Mouse (Mus musculus): ENCODE data around the gene Mus81. TPM values are rescaled to one million over a fixed set of nuclear protein-coding genes. Genes with fewer than 3 reads are reported as not detected.

Mus81 gene
- total RNA-seq, 2 experiments from 2014 or later, result 11.4 to 40.6 TPM

DNA sequence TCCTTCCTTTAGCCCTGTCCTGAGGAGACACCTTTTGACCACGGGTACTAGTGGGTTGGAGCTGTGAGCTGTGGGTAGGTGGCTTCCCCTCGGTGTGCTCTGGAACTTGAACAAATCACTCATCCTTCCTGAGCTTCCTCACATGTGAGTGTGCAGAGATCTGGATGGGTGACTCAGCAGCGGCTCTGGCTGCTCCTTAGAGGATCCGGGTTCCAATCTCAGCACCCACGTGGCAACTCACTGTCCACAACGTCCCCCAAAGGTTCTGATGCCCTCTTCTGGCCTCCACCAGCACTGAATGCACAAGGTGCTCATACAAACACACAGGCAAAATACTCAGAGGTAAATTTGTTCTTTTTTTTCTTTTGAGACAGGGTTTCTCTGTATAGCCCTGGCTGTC is 36.4 kb downstream of the Mus81 start:
- ATAC-seq (replicated peaks; ENCODE audit: low FRiP score, low TSS enrichment, poor library complexity, severe bottlenecking), result no peak

DNA sequence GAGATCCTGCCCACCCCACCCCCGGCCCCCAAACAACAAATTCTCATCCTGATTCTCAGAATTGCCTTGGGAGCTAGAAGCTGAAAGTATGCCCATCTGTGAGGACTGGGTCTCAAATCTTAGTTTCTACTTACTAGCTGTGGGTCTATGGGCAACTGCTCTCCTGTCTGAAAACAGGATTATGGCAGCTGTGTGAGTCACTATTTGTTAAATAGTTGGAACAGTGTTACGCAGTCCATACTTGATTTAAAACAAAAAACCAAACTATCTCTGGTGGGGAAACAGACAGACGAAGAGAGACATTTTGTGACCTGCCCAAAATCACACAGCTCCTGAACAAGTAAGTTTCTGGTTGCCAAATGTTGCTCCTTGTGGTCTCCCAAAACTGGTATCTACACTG is 38.5 kb downstream of the Mus81 start:
- no peak for ATAC-seq (replicated peaks; ENCODE audit: low FRiP score, low TSS enrichment, poor library complexity, severe bottlenecking)

DNA sequence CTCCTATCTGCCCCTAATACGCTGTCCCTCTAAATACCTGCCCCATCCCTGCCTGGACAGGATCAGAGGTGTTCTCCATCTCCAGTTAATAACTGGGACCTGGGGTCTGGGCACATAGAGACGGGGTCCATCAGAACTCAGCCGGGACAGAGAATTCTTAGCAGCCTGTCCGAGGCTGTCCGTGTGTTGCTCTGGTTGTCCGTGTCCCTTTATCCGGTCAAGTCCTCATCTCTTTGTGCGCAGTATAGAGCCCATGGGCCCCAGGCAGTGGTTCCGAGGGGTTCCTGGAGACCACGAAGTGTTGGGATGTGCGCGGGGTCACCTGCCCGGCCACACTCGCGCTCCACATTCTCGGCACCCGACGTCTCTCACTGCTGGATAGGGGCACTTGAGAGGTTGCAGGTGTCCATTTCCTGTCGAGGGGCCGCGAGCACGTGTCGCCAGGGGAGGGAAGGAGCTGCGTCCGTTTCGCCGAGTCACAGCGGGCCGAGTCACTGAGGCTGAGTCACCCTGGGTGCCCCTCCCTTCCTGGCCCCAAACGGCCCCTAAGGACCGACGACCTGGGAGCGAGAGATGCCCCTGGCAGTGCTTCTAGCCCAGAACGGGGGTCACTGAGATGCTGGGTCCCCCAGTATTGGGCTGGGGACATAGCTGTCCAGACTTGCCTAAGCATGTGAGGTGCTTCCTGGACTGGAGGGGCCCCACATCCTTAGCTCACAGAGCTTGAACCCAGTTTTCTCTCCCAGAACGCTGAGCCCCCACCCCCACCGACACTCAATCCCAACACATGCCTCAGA is 39.6 kb downstream of the Mus81 start:
- ATAC-seq (replicated peaks; ENCODE audit: low FRiP score, low TSS enrichment, poor library complexity, severe bottlenecking), result peak; percentile 49

DNA sequence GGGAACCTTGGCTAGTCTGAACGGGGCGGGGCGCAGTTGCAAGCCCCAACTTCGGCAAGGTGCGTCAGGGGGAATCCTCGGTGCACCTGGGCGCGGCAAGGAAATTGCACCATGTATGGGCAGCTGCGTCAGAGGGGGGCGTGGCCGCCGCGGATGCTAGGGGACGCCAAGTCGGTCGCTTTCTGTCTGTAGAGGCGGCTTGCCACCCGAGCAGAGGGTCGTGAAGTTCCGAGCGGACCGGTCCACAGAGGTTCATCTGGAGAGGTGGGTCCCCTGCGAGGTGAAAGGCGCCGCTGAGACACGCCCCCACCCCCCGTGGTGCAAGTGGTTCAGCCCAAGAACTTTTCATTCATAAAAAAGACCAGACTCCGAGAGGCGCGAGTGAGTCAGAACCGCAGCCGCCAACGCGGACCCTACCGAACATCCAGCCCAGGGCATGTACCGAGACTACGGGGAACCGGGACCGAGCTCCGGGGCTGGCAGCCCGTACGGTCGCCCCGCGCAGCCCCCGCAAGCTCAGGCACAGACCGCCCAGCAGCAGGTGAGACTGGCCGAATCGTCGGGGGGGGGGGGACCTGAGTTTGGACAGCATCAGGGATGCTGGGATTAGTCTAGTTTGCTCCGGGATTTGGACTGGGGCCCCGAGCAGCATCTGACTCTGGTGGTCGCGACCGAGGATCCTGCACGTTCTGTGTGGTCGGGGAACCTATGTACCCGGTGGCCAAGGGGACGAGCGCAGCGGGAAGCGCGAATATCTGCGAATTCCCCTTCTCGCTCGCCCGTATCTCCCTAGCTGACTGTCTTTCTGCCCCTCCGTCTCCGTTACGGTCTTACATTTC is 40.5 kb downstream of the Mus81 start, which contains the start of gene Fosl1:
Fosl1 (plus strand) TSS at position 33 of the 839 bp plus-strand sequence.
- ATAC-seq (replicated peaks; ENCODE audit: low FRiP score, low TSS enrichment, poor library complexity, severe bottlenecking), result peak; percentile 71

DNA sequence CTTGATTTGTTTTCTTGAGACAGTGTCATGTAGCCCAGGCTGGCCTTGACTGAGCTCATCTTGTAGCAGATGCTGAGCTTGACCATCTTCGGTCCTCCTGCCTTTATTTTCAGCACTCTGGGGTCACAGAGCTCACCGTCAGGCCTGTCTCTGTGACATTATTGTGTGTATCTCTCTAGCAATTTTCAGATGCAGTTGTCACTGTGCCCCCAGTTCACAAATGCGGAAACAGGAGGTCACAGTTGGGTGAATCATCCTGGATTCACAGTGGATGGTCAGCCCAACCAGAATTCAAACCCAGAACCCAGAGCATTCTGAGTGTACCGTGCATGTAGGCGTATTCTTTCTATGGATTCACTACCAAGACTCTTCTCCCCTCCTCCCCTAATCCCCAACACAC is 42.5 kb downstream of the Mus81 start:
- no peak for ATAC-seq (replicated peaks; ENCODE audit: low FRiP score, low TSS enrichment, poor library complexity, severe bottlenecking)

DNA sequence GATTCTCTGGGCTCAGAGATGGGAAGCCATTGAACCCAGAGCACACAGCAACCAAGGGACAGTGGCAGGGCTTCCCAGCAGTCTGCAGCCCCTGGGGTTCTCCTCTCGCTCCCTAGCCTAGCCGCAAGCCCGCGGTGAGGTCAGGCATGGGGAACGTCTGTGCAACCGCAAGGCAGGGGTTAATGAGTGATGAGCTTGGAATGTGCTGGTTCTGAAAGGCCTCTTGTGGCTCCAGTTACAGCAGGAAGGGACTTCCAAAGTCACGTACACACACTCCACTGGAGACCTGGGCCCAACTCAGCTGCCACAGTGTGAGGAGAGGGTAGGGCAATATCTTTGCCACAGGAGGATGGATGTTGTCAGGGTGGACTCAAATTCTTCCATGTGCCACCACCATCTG is 43.2 kb downstream of the Mus81 start:
- no peak for ATAC-seq (replicated peaks; ENCODE audit: low FRiP score, low TSS enrichment, poor library complexity, severe bottlenecking)

DNA sequence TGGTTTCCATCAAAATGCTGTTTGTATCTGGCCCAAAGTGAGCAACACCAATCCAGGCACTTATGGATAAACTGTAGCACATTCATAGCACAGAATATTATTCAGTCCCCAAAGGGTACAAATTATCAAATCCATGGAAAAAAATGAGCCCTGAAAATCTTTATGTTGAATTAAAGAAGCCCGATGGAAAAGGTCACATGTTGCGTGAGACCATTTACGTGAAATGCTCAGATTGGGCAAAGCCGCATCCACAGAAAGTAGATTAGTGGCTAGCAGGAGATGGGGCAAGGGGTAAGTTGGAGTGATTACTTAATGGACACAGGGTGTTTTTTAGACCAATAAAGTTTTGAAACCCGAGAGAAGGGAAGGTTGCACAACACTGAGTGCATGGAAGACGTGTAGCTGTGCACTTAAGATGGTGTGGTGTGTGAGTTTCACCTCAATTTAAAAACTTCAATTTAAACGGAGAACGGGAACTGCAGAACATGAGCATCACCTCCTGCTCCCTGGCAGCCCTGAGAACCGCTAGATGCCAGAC is 43.8 kb downstream of the Mus81 start:
- ATAC-seq (replicated peaks; ENCODE audit: low FRiP score, low TSS enrichment, poor library complexity, severe bottlenecking), result no peak

DNA sequence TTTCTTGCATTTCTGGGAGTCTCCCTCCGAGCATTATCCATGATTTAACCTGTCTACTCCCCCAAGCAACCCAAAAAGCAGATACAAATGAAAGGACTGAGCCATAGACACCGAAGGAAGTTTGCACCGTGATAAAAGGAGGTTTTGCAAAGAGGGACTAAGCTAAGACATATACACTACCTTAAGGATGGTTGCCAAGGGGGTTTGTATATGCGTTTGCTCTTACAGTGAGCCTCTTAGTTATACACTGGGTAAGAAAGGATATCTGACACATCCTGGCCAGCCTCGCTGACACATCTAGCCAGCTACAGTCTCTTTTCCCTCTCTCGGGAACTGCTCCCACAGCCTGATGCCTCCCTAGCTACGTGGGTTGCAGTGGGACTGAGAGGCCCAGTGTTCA is 54.3 kb downstream of the Mus81 start:
- ATAC-seq (replicated peaks; ENCODE audit: low FRiP score, low TSS enrichment, poor library complexity, severe bottlenecking), result no peak

DNA sequence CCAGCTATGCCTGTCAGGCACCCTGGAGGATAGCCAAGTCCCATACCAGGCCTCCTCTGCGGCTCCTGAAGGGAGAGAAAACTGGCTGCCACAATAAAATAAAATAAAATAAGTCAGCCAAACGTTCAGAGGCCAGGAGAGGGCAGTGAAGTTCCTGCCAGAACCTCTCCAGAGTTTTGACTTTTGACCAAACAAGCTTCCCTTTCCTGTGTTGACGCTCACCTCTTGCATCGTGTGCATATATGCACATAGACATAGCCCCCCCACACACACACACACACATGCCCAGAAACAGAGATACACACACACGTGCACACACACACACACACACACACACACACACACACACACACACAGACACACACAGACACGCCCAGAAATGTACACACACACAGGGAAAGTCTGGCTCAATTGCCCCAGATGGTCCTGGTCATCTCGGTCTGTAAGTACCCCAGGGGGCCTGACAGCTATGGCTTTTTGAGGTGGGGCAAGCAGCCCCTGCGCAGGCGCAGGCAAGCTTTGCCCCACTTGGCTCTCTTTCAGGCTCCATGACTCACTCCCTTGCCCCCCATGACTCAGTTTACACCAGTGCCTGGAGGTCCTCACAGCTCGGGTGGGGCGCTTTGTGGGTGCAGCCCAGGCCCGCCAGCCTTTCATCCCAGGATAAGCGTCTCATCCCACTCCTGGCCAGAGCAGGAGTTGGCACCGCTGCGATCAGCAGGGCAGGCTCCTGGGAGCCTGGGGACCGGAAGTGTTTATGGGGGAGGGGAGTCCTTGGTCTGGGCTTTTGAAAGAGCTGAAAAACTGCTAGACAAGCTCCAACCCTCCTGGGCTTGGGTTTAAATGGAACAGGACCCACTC is 55.0 kb downstream of the Mus81 start:
- peak; percentile 24; the same call in 1 of the 2 replicates for ATAC-seq (replicated peaks; ENCODE audit: low FRiP score, low TSS enrichment, poor library complexity, severe bottlenecking)

Other genes starting within 250 kb of the Mus81 start
- 44.9 and 52.2 TPM in 2 replicates for gene Pacs1, start 215.3 kb downstream of the Mus81 start, total RNA-seq (2014; fragmentation: Nextera tagmentation)
- gene Pacs1, start 215.3 kb downstream of the Mus81 start, total RNA-seq (2017), result 10.1 and 12.4 TPM in 2 replicates
- gene Sf3b2, start 192.9 kb downstream of the Mus81 start, total RNA-seq (2014; fragmentation: Nextera tagmentation), result 181 and 235 TPM in 2 replicates
- gene Sf3b2, start 192.9 kb downstream of the Mus81 start, total RNA-seq (2017), result 274 and 277 TPM in 2 replicates
- gene Gal3st3, start 190.1 kb downstream of the Mus81 start, total RNA-seq (2014; fragmentation: Nextera tagmentation), result not detected in 2 replicates
- not detected in 2 replicates for gene Gal3st3, start 190.1 kb downstream of the Mus81 start, total RNA-seq (2017)
- gene Catsper1, start 152.7 kb downstream of the Mus81 start, total RNA-seq (2014; fragmentation: Nextera tagmentation), result not detected in 2 replicates
- gene Catsper1, start 152.7 kb downstream of the Mus81 start, total RNA-seq (2017), result not detected in 2 replicates
- gene Cst6, start 138.8 kb downstream of the Mus81 start, total RNA-seq (2014; fragmentation: Nextera tagmentation), result not detected in 2 replicates
- not detected in 2 replicates for gene Cst6, start 138.8 kb downstream of the Mus81 start, total RNA-seq (2017)
- gene Eif1ad, start 121.7 kb downstream of the Mus81 start, total RNA-seq (2014; fragmentation: Nextera tagmentation), result 50.1 and 56.4 TPM in 2 replicates
- gene Eif1ad, start 121.7 kb downstream of the Mus81 start, total RNA-seq (2017), result 54.6 and 60.4 TPM in 2 replicates
- 502 and 521 TPM in 2 replicates for gene Banf1, start 121.2 kb downstream of the Mus81 start, total RNA-seq (2014; fragmentation: Nextera tagmentation)
- gene Banf1, start 121.2 kb downstream of the Mus81 start, total RNA-seq (2017), result 59.8 and 86.9 TPM in 2 replicates
- 59.4 and 92.4 TPM in 2 replicates for gene Sart1, start 99.7 kb downstream of the Mus81 start, total RNA-seq (2014; fragmentation: Nextera tagmentation)
- gene Sart1, start 99.7 kb downstream of the Mus81 start, total RNA-seq (2017), result 82.3 and 123 TPM in 2 replicates
- not detected in 2 replicates for gene Tsga10ip, start 85.9 kb downstream of the Mus81 start, total RNA-seq (2014; fragmentation: Nextera tagmentation)
- not detected in 2 replicates for gene Tsga10ip, start 85.9 kb downstream of the Mus81 start, total RNA-seq (2017)
- gene Drap1, start 63.4 kb downstream of the Mus81 start, total RNA-seq (2014; fragmentation: Nextera tagmentation), result 167 and 178 TPM in 2 replicates
- gene Drap1, start 63.4 kb downstream of the Mus81 start, total RNA-seq (2017), result 102 and 143 TPM in 2 replicates
- gene AI837181, start 63.3 kb downstream of the Mus81 start, total RNA-seq (2014; fragmentation: Nextera tagmentation), result 33.1 and 34.7 TPM in 2 replicates
- gene AI837181, start 63.3 kb downstream of the Mus81 start, total RNA-seq (2017), result 5.7 and 11.1 TPM in 2 replicates
- 0.66 and 1.1 TPM in 2 replicates for gene Fosl1, start 40.9 kb downstream of the Mus81 start, total RNA-seq (2014; fragmentation: Nextera tagmentation)
- 0.30 and 1.9 TPM in 2 replicates for gene Fosl1, start 40.9 kb downstream of the Mus81 start, total RNA-seq (2017)
- 2.6 and 2.9 TPM in 2 replicates for gene Ccdc85b, start 30.5 kb downstream of the Mus81 start, total RNA-seq (2014; fragmentation: Nextera tagmentation)
- 2.1 and 2.5 TPM in 2 replicates for gene Ccdc85b, start 30.5 kb downstream of the Mus81 start, total RNA-seq (2017)
- 54.4 and 96.5 TPM in 2 replicates for gene Fibp, start 27.8 kb downstream of the Mus81 start, total RNA-seq (2014; fragmentation: Nextera tagmentation)
- 40.7 and 51.8 TPM in 2 replicates for gene Fibp, start 27.8 kb downstream of the Mus81 start, total RNA-seq (2017)
- gene Ctsw, start 19.9 kb downstream of the Mus81 start, total RNA-seq (2014; fragmentation: Nextera tagmentation), result 4.9 and 10.5 TPM in 2 replicates
- gene Ctsw, start 19.9 kb downstream of the Mus81 start, total RNA-seq (2017), result 0.53 and 8.4 TPM in 2 replicates
- 2.3 TPM in 1 of 2 replicates, not detected in the other for gene Efemp2, start 14.4 kb downstream of the Mus81 start, total RNA-seq (2014; fragmentation: Nextera tagmentation)
- not detected in 2 replicates for gene Efemp2, start 14.4 kb downstream of the Mus81 start, total RNA-seq (2017)
- gene Cfl1, start 2.1 kb upstream of the Mus81 start, total RNA-seq (2014; fragmentation: Nextera tagmentation), result 862 and 969 TPM in 2 replicates
- 783 and 1,100 TPM in 2 replicates for gene Cfl1, start 2.1 kb upstream of the Mus81 start, total RNA-seq (2017)
- gene 1700020D05Rik, start 15.4 kb upstream of the Mus81 start, total RNA-seq (2014; fragmentation: Nextera tagmentation), result 1.6 and 4.6 TPM in 2 replicates
- gene 1700020D05Rik, start 15.4 kb upstream of the Mus81 start, total RNA-seq (2017), result 0.88 TPM in 1 of 2 replicates, not detected in the other
- gene Snx32, start 22.1 kb upstream of the Mus81 start, total RNA-seq (2014; fragmentation: Nextera tagmentation), result 6.6 TPM in 2 replicates
- gene Snx32, start 22.1 kb upstream of the Mus81 start, total RNA-seq (2017), result 0.61 and 4.6 TPM in 2 replicates
- not detected in 2 replicates for gene Ovol1, start 72.2 kb upstream of the Mus81 start, total RNA-seq (2014; fragmentation: Nextera tagmentation)
- gene Ovol1, start 72.2 kb upstream of the Mus81 start, total RNA-seq (2017), result not detected in 2 replicates
- gene Ap5b1, start 79.6 kb upstream of the Mus81 start, total RNA-seq (2014; fragmentation: Nextera tagmentation), result 4.0 and 5.5 TPM in 2 replicates
- gene Ap5b1, start 79.6 kb upstream of the Mus81 start, total RNA-seq (2017), result 1.4 and 4.3 TPM in 2 replicates
- gene Rnaseh2c, start 113.5 kb upstream of the Mus81 start, total RNA-seq (2014; fragmentation: Nextera tagmentation), result 173 and 247 TPM in 2 replicates
- gene Rnaseh2c, start 113.5 kb upstream of the Mus81 start, total RNA-seq (2017), result 72.8 and 97.8 TPM in 2 replicates
- gene Kat5, start 121.8 kb upstream of the Mus81 start, total RNA-seq (2014; fragmentation: Nextera tagmentation), result 46.2 and 55.6 TPM in 2 replicates
- gene Kat5, start 121.8 kb upstream of the Mus81 start, total RNA-seq (2017), result 60.7 and 86.1 TPM in 2 replicates
- 64.8 and 66.0 TPM in 2 replicates for gene Rela, start 149.1 kb upstream of the Mus81 start, total RNA-seq (2014; fragmentation: Nextera tagmentation)
- gene Rela, start 149.1 kb upstream of the Mus81 start, total RNA-seq (2017), result 36.1 and 49.7 TPM in 2 replicates
- 44.7 and 51.2 TPM in 2 replicates for gene Sipa1, start 175.3 kb upstream of the Mus81 start, total RNA-seq (2014; fragmentation: Nextera tagmentation)
- 16.4 and 16.5 TPM in 2 replicates for gene Sipa1, start 175.3 kb upstream of the Mus81 start, total RNA-seq (2017)
- gene Map3k11, start 200.3 kb upstream of the Mus81 start, total RNA-seq (2014; fragmentation: Nextera tagmentation), result 17.8 and 18.3 TPM in 2 replicates
- 10.9 and 15.8 TPM in 2 replicates for gene Map3k11, start 200.3 kb upstream of the Mus81 start, total RNA-seq (2017)
- gene Pcnx3, start 200.5 kb upstream of the Mus81 start, total RNA-seq (2014; fragmentation: Nextera tagmentation), result 55.8 and 72.0 TPM in 2 replicates
- 8.2 and 14.4 TPM in 2 replicates for gene Pcnx3, start 200.5 kb upstream of the Mus81 start, total RNA-seq (2017)
- not detected in 2 replicates for gene Kcnk7, start 216.0 kb upstream of the Mus81 start, total RNA-seq (2014; fragmentation: Nextera tagmentation)
- 0.19 TPM in 1 of 2 replicates, not detected in the other for gene Kcnk7, start 216.0 kb upstream of the Mus81 start, total RNA-seq (2017)
- gene Ehbp1l1, start 237.9 kb upstream of the Mus81 start, total RNA-seq (2014; fragmentation: Nextera tagmentation), result 43.9 and 46.1 TPM in 2 replicates
- gene Ehbp1l1, start 237.9 kb upstream of the Mus81 start, total RNA-seq (2017), result 42.4 and 43.6 TPM in 2 replicates
- gene Fam89b, start 241.3 kb upstream of the Mus81 start, total RNA-seq (2014; fragmentation: Nextera tagmentation), result 34.3 and 35.1 TPM in 2 replicates
- gene Fam89b, start 241.3 kb upstream of the Mus81 start, total RNA-seq (2017), result 12.5 and 13.3 TPM in 2 replicates

All from megakaryocyte-erythroid progenitor cell, adult 5-6 weeks (primary cell).